Mouse (Mus musculus): ENCODE measurements around the gene Hvcn1. TPM values are rescaled to one million over a fixed set of nuclear protein-coding genes. Genes with fewer than 3 reads are reported as not detected.

Hvcn1 gene
- polyA plus RNA-seq, 1 experiment from 2014 or later = 6.0 TPM

DNA sequence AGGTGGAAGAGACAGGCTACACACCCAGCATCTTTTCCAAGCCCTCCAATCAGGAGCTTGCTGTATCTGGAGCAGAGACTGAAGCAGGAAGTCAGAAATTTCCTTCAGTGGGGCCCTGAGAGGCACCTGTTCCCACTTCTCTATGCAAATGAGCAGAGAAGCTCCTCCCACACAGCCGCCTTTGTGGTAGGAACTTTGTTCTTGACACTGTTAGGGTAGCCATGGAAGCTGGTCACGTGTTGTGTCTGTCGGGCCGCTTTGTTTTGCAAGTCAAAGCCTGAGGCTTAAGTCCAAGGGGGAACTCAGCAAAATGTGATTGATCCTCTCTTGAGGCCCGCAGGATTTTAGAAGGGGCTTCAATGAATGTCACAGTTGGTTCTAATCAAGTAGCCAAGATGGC, 68.2 kb downstream of the Hvcn1 start:
- no peaks in the 10 kb centered on the region for H3K9me3 ChIP-seq (ENCODE audit: control insufficient read depth, low read length)
- ATAC-seq (ENCODE audit: insufficient number of reproducible peaks, low FRiP score, low TSS enrichment, low read depth) (no peak), DNase-seq (ENCODE audit: low spot score) (no peak)
- H3K9ac ChIP-seq (ENCODE audit: low read length) = no peak overlapping the region
- 45% methylated on average over 5 of the region's 5 CpGs for WGBS
- H3K27me3 ChIP-seq (ENCODE audit: control insufficient read depth, insufficient read depth, low read length) = no peaks in the 10 kb centered on the region
- no peak overlapping the region for H3K4me2 ChIP-seq (ENCODE audit: low read depth, severe bottlenecking)
- no peak overlapping the region for H3K27ac ChIP-seq (replicated peaks; ENCODE audit: low read depth, low read length)
- no peak overlapping the region for H3K4me3 ChIP-seq (ENCODE audit: low read depth, low read length)
- H3K4me1 ChIP-seq (ENCODE audit: control insufficient read depth, insufficient read depth, low read length) = no peaks in the 10 kb centered on the region
- no peaks in the 10 kb centered on the region for H3K36me3 ChIP-seq (ENCODE audit: control insufficient read depth, insufficient read depth, low read length)

GRCm38 (mm10) chr5:122278946-122279345, 72.3 kb downstream of the Hvcn1 start:
- H3K4me3 ChIP-seq (ENCODE audit: low read depth, low read length) = no peak overlapping the region
- ATAC-seq (ENCODE audit: insufficient number of reproducible peaks, low FRiP score, low TSS enrichment, low read depth) (no peak), DNase-seq (ENCODE audit: low spot score) (no peak)
- WGBS = 77% methylated on average over 7 of the region's 7 CpGs
- no peaks in the 10 kb centered on the region for H3K4me1 ChIP-seq (ENCODE audit: control insufficient read depth, insufficient read depth, low read length)
- H3K27ac ChIP-seq (replicated peaks; ENCODE audit: low read depth, low read length) = no peak overlapping the region
- no peaks in the 10 kb centered on the region for H3K27me3 ChIP-seq (ENCODE audit: control insufficient read depth, insufficient read depth, low read length)
- no peak overlapping the region for H3K4me2 ChIP-seq (ENCODE audit: low read depth, severe bottlenecking)
- H3K36me3 ChIP-seq (ENCODE audit: control insufficient read depth, insufficient read depth, low read length) = no peaks in the 10 kb centered on the region
- no peaks in the 10 kb centered on the region for H3K9me3 ChIP-seq (ENCODE audit: control insufficient read depth, low read length)
- H3K9ac ChIP-seq (ENCODE audit: low read length) = no peak overlapping the region

DNA sequence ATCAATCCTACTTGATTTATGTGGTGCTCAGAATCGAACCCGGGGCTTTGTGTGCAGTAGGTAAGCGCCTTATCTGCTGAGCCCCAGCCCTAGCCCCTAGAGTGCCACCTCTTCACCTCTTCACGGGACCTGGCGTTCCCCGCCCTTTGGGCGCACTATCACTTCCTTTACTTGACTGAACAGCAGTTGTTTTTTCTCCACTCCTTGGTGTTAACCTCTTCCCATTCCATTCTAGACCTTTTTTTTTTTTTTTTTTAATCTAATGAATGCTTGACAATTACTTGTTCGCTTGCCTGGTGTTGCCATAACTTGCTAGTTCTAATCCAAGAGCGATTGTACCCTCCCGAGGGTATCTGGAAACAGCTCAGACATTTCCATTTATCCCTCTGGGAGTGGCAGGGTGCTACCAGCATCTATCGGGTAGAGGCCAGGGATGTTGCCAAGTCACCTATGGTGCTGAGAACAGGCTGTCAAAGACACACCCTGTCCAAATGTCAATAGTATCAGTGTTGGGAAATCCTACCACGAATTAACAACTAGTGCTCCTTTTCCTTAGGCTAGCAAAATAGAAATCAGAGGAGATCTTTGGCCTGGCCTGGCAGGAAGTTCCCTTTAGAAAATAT, 73.3 kb downstream of the Hvcn1 start:
- ATAC-seq (ENCODE audit: insufficient number of reproducible peaks, low FRiP score, low TSS enrichment, low read depth) (no peak), DNase-seq (ENCODE audit: low spot score) (no peak)
- Histone ChIP-seq H3K36me3 (ENCODE audit: control insufficient read depth, insufficient read depth, low read length) (no peaks in the 10 kb centered on the region), H3K27me3 (ENCODE audit: control insufficient read depth, insufficient read depth, low read length) (no peaks in the 10 kb centered on the region), H3K9me3 (ENCODE audit: control insufficient read depth, low read length) (no peaks in the 10 kb centered on the region), H3K4me3 (ENCODE audit: low read depth, low read length) (no peak overlapping the region), H3K4me2 (ENCODE audit: low read depth, severe bottlenecking) (no peak overlapping the region), H3K27ac (replicated peaks; ENCODE audit: low read depth, low read length) (no peak overlapping the region), H3K4me1 (ENCODE audit: control insufficient read depth, insufficient read depth, low read length) (no peaks in the 10 kb centered on the region), H3K9ac (ENCODE audit: low read length) (no peak overlapping the region)
- WGBS = 79% methylated on average over 12 of the region's 12 CpGs

DNA sequence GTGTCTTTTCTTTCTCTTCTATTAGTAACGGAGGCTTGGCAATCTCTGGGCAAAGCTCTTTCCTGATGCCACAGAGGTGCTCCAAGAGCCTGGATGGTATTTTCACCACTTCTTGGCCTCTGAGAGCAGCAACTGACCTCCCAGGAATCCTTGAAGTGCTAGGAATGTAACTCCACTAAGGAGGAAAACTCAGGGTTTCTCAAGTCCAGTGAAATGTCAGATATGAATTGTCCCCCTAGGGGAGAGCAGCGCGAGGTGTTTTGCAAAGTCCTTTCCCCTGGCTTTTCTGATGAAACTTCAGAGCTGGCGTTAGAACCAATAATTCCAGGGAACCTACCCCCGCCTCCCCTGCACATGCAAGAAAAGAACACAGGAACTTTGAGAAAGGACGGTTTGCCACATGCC, 73.8 kb downstream of the Hvcn1 start:
- DNase-seq (ENCODE audit: low spot score) = no peak
- Histone ChIP-seq H3K9me3 (ENCODE audit: control insufficient read depth, low read length) (no peaks in the 10 kb centered on the region), H3K4me3 (ENCODE audit: low read depth, low read length) (no peak overlapping the region), H3K4me2 (ENCODE audit: low read depth, severe bottlenecking) (peak overlapping the region; percentile 18; the same call in 1 of the 2 replicates), H3K27me3 (ENCODE audit: control insufficient read depth, insufficient read depth, low read length) (no peaks in the 10 kb centered on the region), H3K27ac (replicated peaks; ENCODE audit: low read depth, low read length) (no peak overlapping the region), H3K9ac (ENCODE audit: low read length) (no peak overlapping the region), H3K4me1 (ENCODE audit: control insufficient read depth, insufficient read depth, low read length) (peaks cover 4% of the 10 kb centered on the region), H3K36me3 (ENCODE audit: control insufficient read depth, insufficient read depth, low read length) (no peaks in the 10 kb centered on the region)
- WGBS = 54% methylated on average over 6 of the region's 6 CpGs
- ATAC-seq (ENCODE audit: insufficient number of reproducible peaks, low FRiP score, low TSS enrichment, low read depth) = no peak

GRCm38 (mm10) chr5:122280827-122281462, 74.3 kb downstream of the Hvcn1 start:
- Histone ChIP-seq H3K4me3 (ENCODE audit: low read depth, low read length) (no peak overlapping the region), H3K9ac (ENCODE audit: low read length) (no peak overlapping the region), H3K4me1 (ENCODE audit: control insufficient read depth, insufficient read depth, low read length) (peaks cover 8% of the 10 kb centered on the region), H3K27me3 (ENCODE audit: control insufficient read depth, insufficient read depth, low read length) (no peaks in the 10 kb centered on the region), H3K27ac (replicated peaks; ENCODE audit: low read depth, low read length) (no peak overlapping the region), H3K9me3 (ENCODE audit: control insufficient read depth, low read length) (no peaks in the 10 kb centered on the region), H3K4me2 (ENCODE audit: low read depth, severe bottlenecking) (peak overlapping the region; percentile 18; the same call in 1 of the 2 replicates), H3K36me3 (ENCODE audit: control insufficient read depth, insufficient read depth, low read length) (no peaks in the 10 kb centered on the region)
- WGBS = 40% methylated on average over 19 of the region's 19 CpGs
- DNase-seq (ENCODE audit: low spot score) (peak; percentile 46), ATAC-seq (ENCODE audit: insufficient number of reproducible peaks, low FRiP score, low TSS enrichment, low read depth) (no peak)

GRCm38 (mm10) chr5:122283828-122284182, 77.2 kb downstream of the Hvcn1 start:
- Histone ChIP-seq H3K4me1 (ENCODE audit: control insufficient read depth, insufficient read depth, low read length) (peaks cover 12% of the 10 kb centered on the region), H3K4me3 (ENCODE audit: low read depth, low read length) (no peak overlapping the region), H3K27ac (replicated peaks; ENCODE audit: low read depth, low read length) (no peak overlapping the region), H3K27me3 (ENCODE audit: control insufficient read depth, insufficient read depth, low read length) (no peaks in the 10 kb centered on the region), H3K4me2 (ENCODE audit: low read depth, severe bottlenecking) (peak overlapping the region; percentile 98; the same call in 1 of the 2 replicates), H3K9me3 (ENCODE audit: control insufficient read depth, low read length) (no peaks in the 10 kb centered on the region), H3K9ac (ENCODE audit: low read length) (no peak overlapping the region), H3K36me3 (ENCODE audit: control insufficient read depth, insufficient read depth, low read length) (no peaks in the 10 kb centered on the region)
- DNase-seq (ENCODE audit: low spot score) (no peak), ATAC-seq (ENCODE audit: insufficient number of reproducible peaks, low FRiP score, low TSS enrichment, low read depth) (no peak)
- WGBS = 26% methylated on average over 2 of the region's 2 CpGs

GRCm38 (mm10) chr5:122284183-122285028, 77.8 kb downstream of the Hvcn1 start, which contains the start of gene Pptc7:
Gene Pptc7 (plus strand): TSS chr5:122284365.
- ATAC-seq (ENCODE audit: insufficient number of reproducible peaks, low FRiP score, low TSS enrichment, low read depth) (peak; percentile 90), DNase-seq (ENCODE audit: low spot score) (peak; percentile 93)
- Histone ChIP-seq H3K4me2 (ENCODE audit: low read depth, severe bottlenecking) (peak within 1 kb of the TSS; percentile 98), H3K27me3 (ENCODE audit: control insufficient read depth, insufficient read depth, low read length) (no peaks in the 10 kb centered on the region), H3K4me1 (ENCODE audit: control insufficient read depth, insufficient read depth, low read length) (peaks cover 12% of the 10 kb centered on the region), H3K4me3 (ENCODE audit: low read depth, low read length) (peak within 1 kb of the TSS; percentile 89), H3K9ac (ENCODE audit: low read length) (peak within 1 kb of the TSS; percentile 83), H3K27ac (replicated peaks; ENCODE audit: low read depth, low read length) (0 out of 2 replicates have a peak within 1 kb of the TSS, but pooled peaks have one; percentile 21), H3K36me3 (ENCODE audit: control insufficient read depth, insufficient read depth, low read length) (no peaks in the 10 kb centered on the region; the same call in 1 of the 2 replicates), H3K9me3 (ENCODE audit: control insufficient read depth, low read length) (no peaks in the 10 kb centered on the region)
- under 1% methylated on average over 110 of the region's 114 CpGs for WGBS

GRCm38 (mm10) chr5:122285029-122285766, 78.6 kb downstream of the Hvcn1 start:
- peak overlapping the region; percentile 98 for H3K4me2 ChIP-seq (ENCODE audit: low read depth, severe bottlenecking)
- ATAC-seq (ENCODE audit: insufficient number of reproducible peaks, low FRiP score, low TSS enrichment, low read depth) (no peak), DNase-seq (ENCODE audit: low spot score) (peak; percentile 60)
- 2% methylated on average over 34 of the region's 34 CpGs for WGBS
- H3K27me3 ChIP-seq (ENCODE audit: control insufficient read depth, insufficient read depth, low read length) = no peaks in the 10 kb centered on the region
- no peaks in the 10 kb centered on the region; the same call in 1 of the 2 replicates for H3K36me3 ChIP-seq (ENCODE audit: control insufficient read depth, insufficient read depth, low read length)
- peak overlapping the region; percentile 89 for H3K4me3 ChIP-seq (ENCODE audit: low read depth, low read length)
- peaks cover 12% of the 10 kb centered on the region for H3K4me1 ChIP-seq (ENCODE audit: control insufficient read depth, insufficient read depth, low read length)
- H3K9me3 ChIP-seq (ENCODE audit: control insufficient read depth, low read length) = no peaks in the 10 kb centered on the region
- H3K27ac ChIP-seq (replicated peaks; ENCODE audit: low read depth, low read length) = no peak overlapping the region
- H3K9ac ChIP-seq (ENCODE audit: low read length) = peak overlapping the region; percentile 83

Data from limb, embryonic 11.5 days (tissue).